Mouse (Mus musculus): ENCODE measurements around the gene Cep350.

Cep350 gene

GRCm38 (mm10) chr1:155830861-155831260, 142.2 kb downstream of the Cep350 start:
- TF ChIP-seq GATA4 (IDR thresholded peaks at IDR 0.05; ENCODE audit: insufficient replicate concordance, low read length) = no peak

- no peak for TF ChIP-seq GATA4 (IDR thresholded peaks at IDR 0.05; ENCODE audit: insufficient replicate concordance, low read length)
Observed at GRCm38 (mm10) chr1:155827703-155828295, 145.3 kb downstream of the Cep350 start.

GRCm38 (mm10) chr1:155826803-155827395, 146.2 kb downstream of the Cep350 start:
- no peak for TF ChIP-seq GATA4 (IDR thresholded peaks at IDR 0.05; ENCODE audit: insufficient replicate concordance, low read length)

DNA sequence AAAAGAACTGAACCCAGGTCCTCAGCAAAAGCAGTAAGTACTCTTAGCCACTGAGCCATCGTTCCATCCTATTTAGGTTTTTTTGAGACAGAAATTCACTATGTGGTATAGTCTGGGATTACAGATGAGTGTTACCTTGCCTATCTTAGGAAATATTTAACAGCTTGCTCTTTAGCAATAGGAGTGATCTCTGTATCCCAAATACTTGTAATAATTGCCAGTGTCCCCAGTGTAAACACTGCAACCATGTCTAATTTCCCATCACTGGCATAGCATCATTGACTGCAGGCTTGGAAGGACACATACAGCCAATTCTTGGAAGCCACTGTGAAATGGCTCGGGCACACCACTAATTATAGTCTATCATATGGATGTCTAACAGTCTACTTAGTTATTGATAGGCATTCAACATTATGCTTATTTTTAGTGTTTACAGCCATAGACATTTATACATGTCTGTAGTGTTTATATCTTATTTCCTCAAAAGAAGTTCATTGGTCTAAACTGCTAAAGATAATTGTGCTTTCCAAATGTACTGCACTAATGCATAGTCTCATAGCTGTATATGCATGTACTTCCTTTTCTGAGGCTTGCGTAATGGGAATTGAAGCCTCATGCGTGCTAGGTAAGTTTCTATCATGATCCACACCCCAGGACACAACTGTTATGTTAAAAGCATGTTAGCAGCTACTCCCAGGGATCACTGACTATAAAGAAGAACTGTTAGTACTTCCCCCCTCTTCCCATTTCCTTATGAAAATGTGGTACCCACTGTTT, 146.9 kb downstream of the Cep350 start:
- no peak for TF ChIP-seq GATA4 (IDR thresholded peaks at IDR 0.05; ENCODE audit: insufficient replicate concordance, low read length)

- TF ChIP-seq GATA4 (IDR thresholded peaks at IDR 0.05; ENCODE audit: insufficient replicate concordance, low read length) = no peak
Observed at GRCm38 (mm10) chr1:155820646-155821045, 152.4 kb downstream of the Cep350 start.

DNA sequence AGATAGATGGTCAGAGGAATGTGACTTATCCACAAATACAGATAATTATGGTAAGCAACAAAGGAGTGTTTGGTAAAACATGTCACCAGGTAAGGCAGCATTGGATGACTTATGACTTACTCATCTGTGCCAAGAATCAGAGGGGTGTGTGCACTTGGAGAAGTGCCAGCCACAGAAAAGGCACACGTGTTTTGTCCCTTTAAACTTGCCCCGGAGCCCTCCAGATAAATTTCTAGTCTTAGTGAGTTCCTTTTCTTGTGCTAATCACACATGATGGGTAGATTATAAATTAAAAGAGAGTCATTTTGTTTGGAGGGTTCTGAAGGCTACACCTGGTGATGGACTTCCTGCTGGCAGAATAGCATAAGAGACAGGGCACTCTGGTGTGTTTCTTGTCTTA, 156.9 kb downstream of the Cep350 start:
- no peak for TF ChIP-seq GATA4 (IDR thresholded peaks at IDR 0.05; ENCODE audit: insufficient replicate concordance, low read length)

DNA sequence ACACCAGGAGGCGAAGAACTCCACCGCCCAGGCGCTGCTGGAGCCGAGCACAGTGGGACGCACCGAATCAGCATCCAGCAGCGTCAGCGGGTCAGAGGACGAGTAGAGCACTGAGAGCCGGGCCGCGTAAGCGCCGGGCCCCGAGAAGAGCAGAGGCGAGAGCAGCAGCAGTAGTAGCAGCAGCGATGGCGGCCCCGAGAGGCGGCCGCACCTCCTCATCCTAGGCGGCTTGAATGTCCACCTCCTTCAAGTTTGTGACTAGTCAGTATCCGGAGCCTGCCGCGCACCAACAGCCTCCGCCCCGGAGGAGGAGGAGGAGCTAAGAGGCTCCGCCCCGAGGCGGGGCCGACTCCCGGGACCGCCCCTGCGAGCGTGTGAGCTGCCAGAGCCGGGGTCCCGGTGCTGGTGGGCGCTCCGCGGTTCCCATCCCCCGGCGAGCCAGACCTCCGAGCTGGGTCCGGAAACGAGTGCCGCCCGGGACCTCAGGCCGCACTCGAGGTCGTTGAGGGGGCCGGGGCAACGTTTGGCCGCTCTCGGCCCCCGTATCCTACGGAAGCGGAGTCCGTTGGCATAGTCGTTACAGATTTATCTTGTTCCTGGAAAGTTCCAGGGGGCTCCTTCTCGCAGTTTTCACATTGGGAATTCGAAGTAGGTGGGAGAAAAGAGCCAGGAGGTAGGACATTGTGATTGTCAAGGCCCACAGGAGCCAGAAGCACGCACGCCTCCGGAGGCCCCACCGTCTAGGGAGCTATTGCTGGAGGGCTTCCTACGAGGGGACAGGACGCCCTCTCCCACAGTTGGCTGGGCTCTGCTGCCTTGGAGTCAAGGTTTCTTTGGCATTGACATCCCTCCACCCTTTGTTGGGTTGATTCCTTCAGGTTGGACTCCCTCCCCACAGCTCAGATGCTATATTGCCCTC, 160.2 kb downstream of the Cep350 start, which contains the start of gene Qsox1:
Gene Qsox1 (minus strand): TSS at position 309 of the 919 bp plus-strand sequence.
- no peak for TF ChIP-seq GATA4 (IDR thresholded peaks at IDR 0.05; ENCODE audit: insufficient replicate concordance, low read length)

DNA sequence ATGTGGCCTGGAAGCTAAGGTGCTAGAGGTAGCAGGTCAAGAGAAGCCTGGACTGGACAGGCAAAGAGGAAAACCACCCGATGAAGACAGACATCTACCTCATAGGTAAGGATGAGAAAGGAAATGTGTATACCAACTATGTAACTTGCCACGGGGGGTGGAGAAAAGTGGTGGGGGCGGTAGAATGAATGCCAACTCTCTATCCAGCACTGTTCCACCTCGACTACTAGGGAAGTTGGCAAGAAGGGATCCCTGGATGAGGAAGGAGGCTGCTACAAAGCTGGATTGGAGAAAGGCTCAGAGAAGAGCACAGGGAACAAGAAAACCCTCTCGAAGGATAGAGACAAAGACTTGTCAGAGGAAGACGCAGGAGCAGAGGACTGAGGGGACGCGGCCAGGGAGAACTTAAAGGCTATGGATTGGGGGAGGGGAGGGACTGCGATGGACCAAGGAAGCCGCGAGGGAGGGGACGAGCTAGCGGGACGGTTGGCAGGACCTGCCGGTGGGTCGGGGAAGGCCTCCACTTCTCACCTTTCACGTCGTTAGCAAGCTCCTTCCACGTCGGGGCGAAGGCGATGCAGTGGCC, 161.0 kb downstream of the Cep350 start:
- no peak for TF ChIP-seq GATA4 (IDR thresholded peaks at IDR 0.05; ENCODE audit: insufficient replicate concordance, low read length)

GRCm38 (mm10) chr1:155810616-155811015, 162.4 kb downstream of the Cep350 start:
- TF ChIP-seq GATA4 (IDR thresholded peaks at IDR 0.05; ENCODE audit: insufficient replicate concordance, low read length) = no peak

DNA sequence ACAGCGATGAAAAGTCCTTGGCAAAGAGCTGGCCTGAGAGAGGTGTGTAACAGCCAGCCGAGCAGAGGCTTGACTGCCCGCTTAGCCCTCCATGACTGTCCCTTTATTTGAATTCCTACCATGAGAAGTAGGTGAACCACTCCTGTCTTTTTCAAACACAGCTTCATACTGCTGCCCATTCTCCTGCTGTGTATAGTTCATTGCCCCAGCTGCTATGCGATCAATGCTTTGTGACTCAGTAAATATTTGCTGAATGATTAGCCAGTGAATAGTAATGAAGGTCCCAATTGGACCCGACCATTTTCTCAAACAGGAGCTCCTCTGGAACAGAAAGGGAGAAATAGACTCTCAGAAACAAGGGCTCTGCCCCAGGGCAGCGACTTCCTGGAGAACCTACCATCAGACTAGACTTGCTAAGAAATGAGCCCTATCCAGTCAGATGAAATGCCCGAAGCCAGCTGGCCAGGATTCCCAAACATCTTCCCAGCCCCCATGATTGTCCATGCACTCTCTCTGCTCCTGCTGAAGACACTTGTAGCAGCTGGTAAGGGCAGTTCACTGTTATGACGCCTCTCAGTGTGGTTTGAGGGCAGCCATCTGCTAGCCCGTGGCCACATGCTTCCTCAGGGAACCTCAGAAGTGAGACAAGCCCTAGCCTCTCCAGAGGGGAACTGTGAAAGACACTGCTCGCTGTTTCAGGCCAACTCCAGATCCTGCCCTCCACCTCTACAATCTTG, 163.2 kb downstream of the Cep350 start:
- no peak for TF ChIP-seq GATA4 (IDR thresholded peaks at IDR 0.05; ENCODE audit: insufficient replicate concordance, low read length)

DNA sequence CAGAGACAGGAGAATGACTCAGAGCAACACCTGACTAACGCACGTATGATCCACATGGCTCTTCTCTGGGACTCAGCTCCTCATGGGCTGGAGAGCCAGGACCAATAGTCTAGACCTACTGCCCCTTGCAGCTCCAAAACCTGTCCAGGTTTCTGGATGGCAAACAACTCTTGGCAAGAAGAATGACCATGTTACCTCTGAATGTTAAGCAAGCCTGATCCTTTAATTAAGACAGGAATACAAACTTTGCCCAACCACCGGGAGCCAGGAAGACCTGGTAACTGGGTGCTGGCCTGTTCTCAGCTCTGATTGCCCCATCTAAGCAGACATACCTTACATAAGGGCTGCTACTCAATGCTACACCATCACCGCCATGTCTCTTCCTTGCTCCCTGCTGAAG, 164.8 kb downstream of the Cep350 start:
- no peak for TF ChIP-seq GATA4 (IDR thresholded peaks at IDR 0.05; ENCODE audit: insufficient replicate concordance, low read length)

DNA sequence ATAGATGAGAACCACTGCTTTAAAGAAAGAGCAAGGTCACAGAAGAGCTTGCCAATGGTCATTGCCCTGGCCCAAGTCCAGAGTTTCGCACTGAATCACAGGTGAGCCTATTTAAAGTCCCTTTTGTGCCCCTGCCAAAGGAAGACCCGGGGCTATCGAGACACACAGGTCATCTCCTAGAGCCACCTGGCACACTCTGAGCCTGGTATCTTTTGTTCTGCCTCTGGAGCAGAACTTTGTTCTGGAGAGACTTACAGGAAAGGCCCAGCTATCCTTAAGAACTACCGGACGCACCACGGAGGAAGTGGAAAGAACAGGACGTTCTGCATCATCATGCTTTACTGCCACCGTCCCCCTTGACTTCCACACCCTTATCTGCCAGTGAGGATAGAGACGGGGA, 167.4 kb downstream of the Cep350 start:
- TF ChIP-seq GATA4 (IDR thresholded peaks at IDR 0.05; ENCODE audit: insufficient replicate concordance, low read length) = peak; percentile 92; the same call in 1 of the 2 replicates

DNA sequence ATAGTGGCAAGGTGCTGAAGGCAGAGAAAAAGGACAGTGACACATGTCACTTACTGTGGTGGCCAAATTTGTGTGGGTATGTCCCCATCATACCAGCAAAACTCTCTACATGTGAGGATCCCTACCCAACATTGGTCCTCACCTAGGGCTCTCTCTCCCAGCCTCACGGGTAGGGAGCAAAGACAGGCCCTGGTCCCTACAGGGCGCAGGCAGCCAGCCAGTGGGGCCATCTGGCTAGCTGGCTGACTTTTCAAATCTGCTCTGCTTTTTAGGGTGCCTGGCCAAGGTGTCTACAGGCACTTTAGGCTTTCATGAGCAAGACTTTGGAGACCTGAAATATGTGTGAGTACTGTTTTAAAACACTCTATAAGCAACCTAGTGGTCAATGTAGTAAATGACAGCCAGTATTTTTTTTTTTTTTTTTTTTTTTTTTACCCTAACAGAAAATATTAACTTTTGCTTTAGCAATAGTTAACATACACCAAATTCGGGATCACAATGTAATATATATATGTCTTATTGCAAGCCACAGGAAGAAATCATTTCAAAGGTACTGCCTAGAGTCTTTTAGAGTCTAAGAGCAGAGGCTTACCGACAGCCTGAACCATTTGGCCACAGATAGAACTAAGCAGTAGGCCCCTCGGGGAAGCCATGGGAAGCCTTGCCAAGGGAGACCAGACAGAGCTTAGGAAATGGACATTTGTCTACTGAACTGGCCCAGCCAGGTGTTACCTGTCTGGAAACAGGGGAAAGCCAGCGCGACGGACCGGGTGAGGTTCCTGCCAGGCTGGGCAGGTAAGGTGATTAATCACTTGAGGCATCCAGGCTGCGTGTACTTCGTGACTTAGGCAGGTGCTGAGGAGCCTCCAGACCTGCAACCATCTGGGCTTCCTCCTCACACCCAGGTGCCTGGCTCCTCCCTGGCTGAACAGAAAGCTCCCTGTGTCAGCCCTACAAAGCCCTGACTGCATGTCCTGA, 171.8 kb downstream of the Cep350 start:
- TF ChIP-seq GATA4 (IDR thresholded peaks at IDR 0.05; ENCODE audit: insufficient replicate concordance, low read length) = no peak
